Mouse (Mus musculus) layer of hippocampus, adult 11-12 months (tissue): ENCODE measurements at regions not wholly inside any gene's neighbourhood (a gene's known extent, or its start where the extent isn't known, plus 50 kb on each side); places are given as distances from the start of the nearest gene placed in this dataset.

ENCODE experiments used
- DNase-seq: peaks from one replicate; pipeline ENCODE4 v3.0.0; 2022; ENCODE audit warnings: low spot score

- no peak for DNase-seq
These were observed 651.9 kb upstream of the Klhl1 start for GRCm38 (mm10) chr14:97170841-97171240.

GRCm38 (mm10) chr14:97165793-97166192 is 646.9 kb upstream of the Klhl1 start:
- DNase-seq: no peak

DNA sequence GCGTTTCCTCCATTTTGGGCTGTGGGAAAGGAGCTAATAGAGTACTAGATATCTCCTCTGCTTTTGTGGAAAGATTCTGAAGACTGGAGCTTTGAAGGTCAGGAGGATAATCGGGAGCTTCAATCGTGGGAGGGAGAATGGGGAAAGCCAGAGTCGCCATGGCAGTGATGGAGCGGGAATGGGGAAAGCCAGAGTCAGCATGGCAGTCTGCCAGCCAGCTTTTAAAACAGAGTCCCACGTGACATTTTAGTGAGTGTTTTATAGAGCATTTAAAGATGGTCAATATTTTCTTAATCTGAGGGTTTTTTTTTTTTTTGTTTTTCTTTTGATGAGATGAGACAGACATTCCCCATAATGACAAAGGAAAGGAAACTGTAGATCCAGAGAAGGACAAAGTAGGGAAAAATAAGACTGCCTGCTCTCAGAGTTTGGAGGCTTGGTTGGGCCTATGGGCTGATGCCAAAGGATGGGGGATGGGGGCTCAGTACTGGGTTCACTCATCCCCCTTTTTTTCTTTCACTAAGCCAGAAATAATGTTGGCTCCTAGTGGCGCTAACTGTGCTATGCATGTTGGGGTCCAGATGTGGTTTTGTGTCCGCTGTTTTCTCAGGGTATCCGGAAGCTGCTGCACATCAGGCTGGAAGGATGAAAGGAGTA is 630.2 kb upstream of the Klhl1 start:
- DNase-seq: no peak

GRCm38 (mm10) chr14:97115918-97116635 is 597.2 kb upstream of the Klhl1 start:
- no peak for DNase-seq

DNA sequence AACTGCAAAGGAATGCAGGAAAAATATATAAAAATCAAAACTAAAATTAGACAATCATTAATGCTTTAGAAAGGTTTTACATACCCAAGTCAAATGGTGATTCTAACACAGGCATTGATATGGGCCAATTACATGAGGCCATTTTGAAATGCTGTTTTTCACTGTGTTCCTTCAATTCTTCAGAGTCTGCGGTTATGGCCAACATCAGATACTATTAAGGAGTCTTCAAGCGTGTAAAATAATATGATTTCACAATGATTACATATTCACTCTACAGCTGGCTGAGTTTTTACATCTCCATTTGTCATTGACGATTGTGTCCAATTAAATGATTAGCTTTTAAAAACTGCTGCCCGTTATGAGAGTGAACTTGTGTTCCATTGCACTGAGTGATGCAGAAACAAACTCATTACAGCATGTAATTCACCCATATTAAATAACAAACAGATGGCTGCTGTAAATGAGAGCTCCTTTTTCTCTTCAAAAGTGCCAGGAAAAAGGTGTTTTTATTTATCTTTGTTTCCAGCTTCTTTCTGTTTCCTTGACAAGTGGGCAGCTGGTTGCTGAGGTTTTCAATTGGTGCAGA is 582.3 kb upstream of the Klhl1 start:
- DNase-seq: no peak

DNA sequence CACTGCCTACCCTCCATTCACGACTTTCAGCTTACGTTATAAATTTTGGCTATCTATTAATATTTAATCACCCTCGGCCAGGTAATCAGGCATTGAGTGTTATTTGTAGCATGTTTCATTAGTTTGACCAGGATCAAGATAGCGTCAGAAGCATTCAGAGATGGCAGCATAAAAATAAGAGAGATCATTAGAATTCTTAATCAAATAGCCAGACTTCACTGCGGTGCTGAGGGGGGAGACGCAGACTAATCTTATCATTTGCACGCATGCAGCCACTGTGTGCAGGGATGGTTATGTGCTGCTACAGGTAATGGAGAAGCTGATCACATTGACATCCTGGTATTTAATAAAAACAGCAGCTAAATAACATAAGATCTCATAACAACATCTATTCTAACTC is 574.5 kb upstream of the Klhl1 start:
- no peak for DNase-seq

- DNase-seq: no peak
These were observed 570.0 kb upstream of the Klhl1 start for GRCm38 (mm10) chr14:97088863-97089262.

DNA sequence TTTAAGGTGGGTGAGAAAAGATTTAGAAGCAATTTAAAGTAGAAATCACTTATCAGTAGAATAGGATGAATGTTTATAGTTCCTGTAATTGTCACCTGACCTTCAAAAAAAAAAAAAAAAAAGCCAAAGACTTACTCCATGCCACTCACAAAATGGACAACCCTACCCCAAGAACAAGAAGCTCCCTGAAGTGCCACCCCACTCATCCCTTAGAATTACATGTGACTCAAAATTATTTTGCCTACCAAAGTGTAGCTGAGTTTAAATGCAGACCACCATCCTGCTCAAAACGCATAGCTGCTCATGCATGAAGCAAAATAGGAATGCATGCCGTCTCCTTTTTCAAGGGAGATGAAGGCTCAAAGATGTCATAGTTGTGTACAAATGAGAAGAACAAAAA is 568.4 kb upstream of the Klhl1 start:
- no peak for DNase-seq

- no peak for DNase-seq
These were observed 567.7 kb upstream of the Klhl1 start for GRCm38 (mm10) chr14:97086363-97087309.

GRCm38 (mm10) chr14:97074808-97075207 is 555.9 kb upstream of the Klhl1 start:
- DNase-seq: no peak

GRCm38 (mm10) chr14:97068770-97069169 is 549.9 kb upstream of the Klhl1 start:
- no peak for DNase-seq

DNA sequence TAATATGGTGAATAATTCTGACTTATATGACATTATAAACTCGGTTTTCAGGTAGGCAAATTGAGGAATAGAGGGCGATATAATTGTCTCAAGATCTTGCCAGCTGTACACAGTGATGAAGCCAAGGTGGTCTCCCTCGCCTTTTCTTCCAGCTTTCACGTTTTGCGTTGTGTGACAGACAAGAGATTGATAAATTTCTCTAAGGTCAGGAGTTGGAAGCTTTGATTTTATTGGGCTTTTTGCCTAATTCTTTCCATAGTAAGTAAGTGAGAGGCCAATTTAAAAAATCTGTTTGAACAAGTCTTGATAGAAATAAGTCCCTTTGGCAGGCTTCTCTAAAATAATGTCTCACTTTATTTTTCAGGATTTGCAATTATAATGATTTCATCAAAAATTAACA is 549.4 kb upstream of the Klhl1 start:
- DNase-seq: no peak

DNA sequence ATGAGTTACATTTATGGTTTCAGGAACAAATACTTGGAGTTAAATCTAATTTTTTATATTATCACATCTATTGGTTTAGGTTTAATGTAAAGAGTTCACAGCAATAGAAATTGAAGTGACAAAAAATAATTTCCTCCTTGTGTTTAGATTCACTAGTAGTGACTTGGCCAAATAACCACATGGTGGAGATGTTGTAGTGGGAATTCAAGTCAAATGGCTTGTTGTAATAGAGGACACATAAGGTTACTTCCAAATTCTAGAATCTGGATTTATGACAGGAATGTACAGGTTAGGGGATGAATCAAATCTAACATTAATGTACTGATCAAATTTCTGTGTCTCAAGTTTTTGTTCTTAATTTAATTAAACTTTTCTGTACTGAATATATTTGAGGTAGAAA is 526.4 kb upstream of the Klhl1 start:
- DNase-seq: no peak

GRCm38 (mm10) chr14:97039850-97040249 is 520.9 kb upstream of the Klhl1 start:
- DNase-seq: no peak

DNA sequence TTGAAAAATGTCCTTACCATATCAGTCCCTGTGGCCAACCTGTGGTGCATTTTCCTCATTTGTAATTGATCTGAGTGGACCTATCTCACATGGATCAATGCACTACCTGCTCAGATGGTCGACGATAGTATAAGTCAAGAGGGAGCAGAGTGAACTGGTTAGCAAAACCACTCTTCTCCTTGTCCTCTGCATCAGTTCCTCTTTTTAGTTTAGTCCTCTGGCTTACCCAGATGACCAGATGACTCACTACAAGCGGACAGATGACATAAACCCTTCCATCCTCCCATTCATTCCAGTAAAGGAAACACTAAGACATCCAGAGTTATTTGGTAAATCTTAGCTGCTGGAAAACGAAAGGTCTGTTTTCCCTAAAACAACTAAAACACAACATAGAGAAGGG is 509.6 kb upstream of the Klhl1 start:
- DNase-seq: no peak

GRCm38 (mm10) chr14:97006294-97006693 is 487.4 kb upstream of the Klhl1 start:
- no peak for DNase-seq

DNA sequence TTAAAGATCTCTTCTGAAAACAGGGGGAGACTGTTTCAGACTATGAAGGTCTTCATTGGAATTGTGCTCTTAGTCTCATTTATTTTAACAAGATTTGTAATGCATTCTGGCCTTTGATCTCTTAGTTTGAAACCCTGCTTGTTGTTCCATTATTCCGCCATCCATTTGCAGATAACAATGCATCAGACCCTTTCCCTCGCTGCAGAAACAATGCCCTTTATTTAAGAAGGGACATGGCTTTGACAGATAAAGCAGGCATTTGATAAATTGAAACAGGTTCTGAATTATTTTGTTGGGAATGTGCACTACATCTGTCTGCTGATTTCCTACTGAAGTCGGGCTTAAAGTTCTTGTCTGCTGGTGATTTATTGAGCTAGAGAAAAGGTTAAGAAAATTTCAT is 476.2 kb upstream of the Klhl1 start:
- no peak for DNase-seq

GRCm38 (mm10) chr14:96990542-96991162 is 471.8 kb upstream of the Klhl1 start:
- no peak for DNase-seq

DNA sequence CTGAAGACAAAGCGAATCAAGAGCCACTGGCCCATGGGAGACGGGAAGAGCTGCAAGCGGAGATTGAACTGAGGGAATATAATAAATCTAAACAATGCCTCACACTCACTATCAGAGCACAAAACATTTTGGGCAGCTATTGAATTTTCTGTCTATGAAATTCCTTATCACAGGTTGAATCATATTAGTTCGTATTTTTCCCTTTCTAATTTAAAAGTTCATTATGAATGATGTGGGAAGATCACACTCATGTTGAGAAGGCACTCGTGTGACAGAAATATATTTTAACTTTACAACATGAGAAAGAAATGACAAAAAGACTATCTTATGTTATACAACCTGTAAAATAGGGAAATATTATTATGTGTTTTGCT is 444.2 kb upstream of the Klhl1 start:
- no peak for DNase-seq

GRCm38 (mm10) chr14:96962426-96963073 is 443.6 kb upstream of the Klhl1 start:
- DNase-seq: no peak

DNA sequence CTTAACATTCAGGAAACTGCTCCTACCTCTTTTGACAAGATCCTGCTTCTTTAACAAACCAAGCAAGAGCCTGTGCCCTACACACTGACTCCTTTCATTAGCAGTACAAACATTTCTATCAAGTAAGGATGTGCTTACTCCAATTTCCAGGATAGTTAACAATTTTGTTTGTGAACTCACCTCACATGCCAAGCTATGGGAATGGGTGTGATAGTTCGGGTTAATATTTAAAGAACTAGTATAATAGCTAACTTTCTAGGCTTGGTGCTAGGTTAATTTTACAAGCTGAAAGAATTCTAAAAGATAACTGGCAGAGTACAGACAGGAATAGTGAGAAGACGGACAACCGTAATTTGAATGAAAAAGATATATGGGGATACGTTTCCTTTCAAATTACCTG is 437.2 kb upstream of the Klhl1 start:
- no peak for DNase-seq

DNA sequence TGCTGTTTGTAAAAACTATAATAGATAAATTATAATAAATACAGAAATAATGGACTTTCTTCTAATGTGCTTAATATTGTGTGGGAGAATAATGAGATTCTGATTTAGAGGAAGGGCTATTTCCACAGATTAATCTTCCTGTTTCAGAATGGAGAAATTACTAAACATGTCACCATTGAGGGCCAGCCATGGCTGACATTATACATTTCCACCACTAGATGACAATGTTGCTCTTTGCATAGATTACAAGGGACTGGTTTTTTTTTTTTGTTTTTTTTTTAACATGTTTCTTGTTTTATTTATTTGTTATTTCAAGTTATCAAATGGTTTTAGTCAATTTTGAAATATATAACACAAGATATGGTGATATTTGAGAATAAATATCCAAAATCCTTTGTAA is 435.6 kb upstream of the Klhl1 start:
- peak; percentile 9 for DNase-seq
